ENCODE assay signal across 31 mouse cellular contexts in the genomic region with DNA sequence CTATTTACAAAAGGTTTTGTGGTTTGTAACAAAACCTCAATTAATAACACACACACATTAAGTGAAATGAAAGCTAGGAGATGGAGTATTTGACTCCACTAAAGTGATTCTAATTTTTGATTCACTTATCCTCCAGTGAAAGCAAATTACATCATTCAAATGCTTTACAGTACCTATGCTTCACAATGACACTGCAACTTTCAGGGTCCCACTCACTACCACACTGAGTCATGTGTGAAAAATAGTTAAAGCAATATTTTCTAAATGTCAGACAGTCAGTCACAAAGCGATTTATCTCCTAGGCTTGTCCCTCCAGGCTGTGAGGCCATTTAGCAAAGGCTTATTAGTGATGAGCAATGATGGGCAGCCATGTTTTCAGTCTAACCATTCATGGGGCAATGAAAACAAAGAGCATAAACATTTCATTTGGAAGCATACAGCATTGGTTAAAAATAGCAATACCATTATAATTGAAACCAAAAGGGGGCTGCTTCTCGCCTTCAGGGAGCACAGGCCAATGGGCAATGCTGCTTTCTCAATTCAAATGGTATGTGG. TPM values are rescaled to one million over a fixed set of nuclear protein-coding genes. Genes with fewer than 3 reads are reported as not detected.
DNase-seq lines count a peak whose midpoint lies in the region; ATAC-seq lines count a peak whose summit lies in the region.
"Had no signal": no experiment of that assay in that cellular context is flagged by ENCODE, and none has a peak within 500 bp of the region (broad histone marks: within the 10 kb centered on the region; RNA-seq: fewer than 3 reads in every experiment).

No protein-coding gene starts in this region.

- no peaks in the 10 kb centered on the region for H3K9me3 ChIP-seq in embryonic facial prominence, embryonic 14.5 days (ENCODE audit: control insufficient read depth, low read length)
- H3K9me3 ChIP-seq in embryonic facial prominence, embryonic 10.5 days = 0 out of 2 replicates have a peak, but pooled peaks cover 6% of the 10 kb centered on the region
- H3K9me3 ChIP-seq in liver, embryonic 15.5 days (replicated peaks) = no peaks in the 10 kb centered on the region
- no peaks in the 10 kb centered on the region for H3K9me3 ChIP-seq in liver, embryonic 12.5 days (replicated peaks)
- H3K9me3 ChIP-seq in liver, embryonic 16.5 days (replicated peaks; ENCODE audit: control insufficient read depth, low read length) = no peaks in the 10 kb centered on the region
- no peaks in the 10 kb centered on the region for H3K9me3 ChIP-seq in heart, embryonic 12.5 days (replicated peaks)
- H3K9me3 ChIP-seq: embryonic facial prominence, embryonic 13.5 days; hindbrain, embryonic 15.5 days; intestine, embryonic 15.5 days; limb, embryonic 10.5 days; limb, embryonic 15.5 days; lung, embryonic 15.5 days; midbrain, embryonic 15.5 days; neural tube, embryonic 13.5 days; stomach, embryonic 15.5 days had no signal

- 46% methylated on average over 2 of the region's 2 CpGs for WGBS in embryonic facial prominence, embryonic 14.5 days
- WGBS in embryonic facial prominence, embryonic 10.5 days = 72% methylated on average over 2 of the region's 2 CpGs
- 56% methylated on average over 2 of the region's 2 CpGs for WGBS in liver, embryonic 15.5 days (ENCODE audit: insufficient replicate concordance)
- WGBS in liver, embryonic 12.5 days (ENCODE audit: insufficient replicate concordance) = 69% methylated on average over 2 of the region's 2 CpGs
- WGBS in liver, embryonic 16.5 days (ENCODE audit: insufficient replicate concordance) = 70% methylated on average over 2 of the region's 2 CpGs
- 70% methylated on average over 2 of the region's 2 CpGs for WGBS in heart, embryonic 12.5 days

- H3K27me3 ChIP-seq in embryonic facial prominence, embryonic 14.5 days (replicated peaks; ENCODE audit: control insufficient read depth, insufficient read depth, low read length) = no peaks in the 10 kb centered on the region
- no peaks in the 10 kb centered on the region for H3K27me3 ChIP-seq in embryonic facial prominence, embryonic 10.5 days (replicated peaks; ENCODE audit: low read depth, poor library complexity, severe bottlenecking)
- H3K27me3 ChIP-seq in liver, embryonic 15.5 days = no peaks in the 10 kb centered on the region
- H3K27me3 ChIP-seq in liver, embryonic 12.5 days (replicated peaks) = no peaks in the 10 kb centered on the region
- H3K27me3 ChIP-seq in liver, embryonic 16.5 days (ENCODE audit: control insufficient read depth, insufficient read depth, low read depth, low read length) = no peaks in the 10 kb centered on the region
- no peaks in the 10 kb centered on the region for H3K27me3 ChIP-seq in heart, embryonic 12.5 days (replicated peaks)
- H3K27me3 ChIP-seq: embryonic facial prominence, embryonic 13.5 days; hindbrain, embryonic 15.5 days; intestine, embryonic 15.5 days; limb, embryonic 15.5 days; lung, embryonic 15.5 days; midbrain, embryonic 15.5 days; neural tube, embryonic 13.5 days; stomach, embryonic 15.5 days had no signal

- no peak overlapping the region for H3K9ac ChIP-seq in embryonic facial prominence, embryonic 14.5 days (ENCODE audit: low read depth, low read length)
- H3K9ac ChIP-seq in liver, embryonic 15.5 days = no peak overlapping the region
- H3K9ac ChIP-seq in liver, embryonic 12.5 days = no peak overlapping the region
- H3K9ac ChIP-seq in liver, embryonic 16.5 days (ENCODE audit: low read depth, low read length) = no peak overlapping the region
- no peak overlapping the region for H3K9ac ChIP-seq in heart, embryonic 12.5 days
- H3K9ac ChIP-seq: embryonic facial prominence, embryonic 13.5 days; hindbrain, embryonic 15.5 days; intestine, embryonic 15.5 days; limb, embryonic 15.5 days; lung, embryonic 15.5 days; midbrain, embryonic 15.5 days; neural tube, embryonic 13.5 days; stomach, embryonic 15.5 days had no signal

- H3K4me3 ChIP-seq in embryonic facial prominence, embryonic 14.5 days (ENCODE audit: low read depth, low read length) = no peak overlapping the region
- no peak overlapping the region for H3K4me3 ChIP-seq in embryonic facial prominence, embryonic 10.5 days
- H3K4me3 ChIP-seq in liver, embryonic 15.5 days (replicated peaks) = no peak overlapping the region
- no peak overlapping the region for H3K4me3 ChIP-seq in liver, embryonic 12.5 days
- no peak overlapping the region for H3K4me3 ChIP-seq in liver, embryonic 16.5 days (ENCODE audit: low read depth, low read length)
- no peak overlapping the region for H3K4me3 ChIP-seq in heart, embryonic 12.5 days
- H3K4me3 ChIP-seq: embryonic facial prominence, embryonic 13.5 days; hindbrain, embryonic 15.5 days; intestine, embryonic 15.5 days; limb, embryonic 10.5 days; limb, embryonic 15.5 days; lung, embryonic 15.5 days; midbrain, embryonic 10.5 days; midbrain, embryonic 15.5 days; neural tube, embryonic 13.5 days; stomach, embryonic 15.5 days had no signal

- no peak overlapping the region for H3K4me2 ChIP-seq in embryonic facial prominence, embryonic 14.5 days (ENCODE audit: low read depth, low read length)
- no peak overlapping the region for H3K4me2 ChIP-seq in liver, embryonic 15.5 days
- no peak overlapping the region for H3K4me2 ChIP-seq in liver, embryonic 12.5 days
- H3K4me2 ChIP-seq in liver, embryonic 16.5 days (ENCODE audit: low read depth, low read length) = no peak overlapping the region
- no peak overlapping the region for H3K4me2 ChIP-seq in heart, embryonic 12.5 days
- H3K4me2 ChIP-seq: embryonic facial prominence, embryonic 13.5 days; hindbrain, embryonic 15.5 days; intestine, embryonic 15.5 days; limb, embryonic 15.5 days; lung, embryonic 15.5 days; midbrain, embryonic 15.5 days; neural tube, embryonic 13.5 days; stomach, embryonic 15.5 days had no signal

- no peak overlapping the region for H3K27ac ChIP-seq in embryonic facial prominence, embryonic 14.5 days (replicated peaks; ENCODE audit: low read depth, low read length)
- no peak overlapping the region for H3K27ac ChIP-seq in embryonic facial prominence, embryonic 10.5 days (replicated peaks)
- H3K27ac ChIP-seq in liver, embryonic 15.5 days (replicated peaks) = 0 out of 2 replicates have a peak overlapping the region, but pooled peaks have one; percentile 9
- H3K27ac ChIP-seq in liver, embryonic 12.5 days = no peak overlapping the region; the same call in 1 of the 2 replicates
- H3K27ac ChIP-seq in liver, embryonic 16.5 days (ENCODE audit: low read length) = no peak overlapping the region
- H3K27ac ChIP-seq in heart, embryonic 12.5 days (ENCODE audit: poor library complexity, severe bottlenecking) = no peak overlapping the region
- H3K27ac ChIP-seq: embryonic facial prominence, embryonic 13.5 days; hindbrain, embryonic 15.5 days; intestine, embryonic 15.5 days; kidney, postnatal 0 days; limb, embryonic 10.5 days; limb, embryonic 15.5 days; lung, embryonic 15.5 days; midbrain, embryonic 10.5 days; midbrain, embryonic 15.5 days; neural tube, embryonic 13.5 days had no signal

- peaks cover 14% of the 10 kb centered on the region for H3K4me1 ChIP-seq in embryonic facial prominence, embryonic 14.5 days (ENCODE audit: control insufficient read depth, insufficient read depth, low read length)
- peaks cover 9% of the 10 kb centered on the region for H3K4me1 ChIP-seq in embryonic facial prominence, embryonic 10.5 days
- H3K4me1 ChIP-seq in liver, embryonic 15.5 days (replicated peaks) = peaks cover 48% of the 10 kb centered on the region
- peaks cover 50% of the 10 kb centered on the region for H3K4me1 ChIP-seq in liver, embryonic 12.5 days
- peaks cover 37% of the 10 kb centered on the region for H3K4me1 ChIP-seq in liver, embryonic 16.5 days (ENCODE audit: control insufficient read depth, low read depth, low read length)
- H3K4me1 ChIP-seq in heart, embryonic 12.5 days (replicated peaks) = peaks cover 44% of the 10 kb centered on the region

- H3K36me3 ChIP-seq in embryonic facial prominence, embryonic 14.5 days (ENCODE audit: control insufficient read depth, insufficient read depth, low read length) = no peaks in the 10 kb centered on the region
- H3K36me3 ChIP-seq in embryonic facial prominence, embryonic 10.5 days (replicated peaks) = peaks cover 46% of the 10 kb centered on the region
- H3K36me3 ChIP-seq in liver, embryonic 15.5 days (replicated peaks) = peaks cover 24% of the 10 kb centered on the region
- peaks cover 37% of the 10 kb centered on the region for H3K36me3 ChIP-seq in liver, embryonic 12.5 days
- H3K36me3 ChIP-seq in liver, embryonic 16.5 days (ENCODE audit: control insufficient read depth, insufficient read depth) = peaks cover 4% of the 10 kb centered on the region
- H3K36me3 ChIP-seq in heart, embryonic 12.5 days = peaks cover 8% of the 10 kb centered on the region
- H3K36me3 ChIP-seq: hindbrain, embryonic 15.5 days; intestine, embryonic 15.5 days; midbrain, embryonic 15.5 days; stomach, embryonic 15.5 days had no signal

- ATAC-seq in embryonic facial prominence, embryonic 14.5 days (ENCODE audit: low read depth) = no peak
- ATAC-seq in liver, embryonic 15.5 days (ENCODE audit: insufficient read depth) = no peak
- no peak for ATAC-seq in liver, embryonic 12.5 days
- peak; percentile 41; the same call in 1 of the 2 replicates for ATAC-seq in liver, embryonic 16.5 days (ENCODE audit: low read depth)
- no peak for ATAC-seq in heart, embryonic 12.5 days (ENCODE audit: insufficient number of reproducible peaks, low FRiP score)
- ATAC-seq in inflammation-experienced regulatory T-cells, adult 6 months = no peak
- ATAC-seq: CD4-positive, CD25-positive, alpha-beta regulatory T cell, adult 4 months; forebrain, embryonic 14.5 days; intestine, embryonic 15.5 days; midbrain, embryonic 15.5 days had no signal

- peak; percentile 8 for DNase-seq in embryonic facial prominence, embryonic 14.5 days (ENCODE audit: low spot score)
- DNase-seq in embryonic facial prominence, embryonic 10.5 days (ENCODE audit: low spot score) = no peak
- DNase-seq in NIH3T3 (ENCODE audit: low read depth) = peak; percentile 69
- DNase-seq: adrenal gland, postnatal 10 days; cerebellum, adult 11 months; cerebellum, adult 9-10 months; embryo, embryonic 11 days; gastrocnemius, postnatal 14 days; heart, postnatal 36 days; kidney, adult 8-10 months; kidney, postnatal 4 days; right cerebral cortex, postnatal 25 days; thymus, postnatal 14 days had no signal

RNA-seq across cellular contexts. Expression of gene Golim4, which starts 8.1 kb away (rescaled TPM):
- polyA plus RNA-seq in embryonic facial prominence, embryonic 14.5 days (2014; fragmentation: Nextera tagmentation; extraction: Ambion mirVana) = 57.4 and 58.0 TPM in 2 replicates
- polyA plus RNA-seq in embryonic facial prominence, embryonic 10.5 days (2016; fragmentation: Nextera tagmentation; extraction: Ambion mirVana) = 47.2 and 51.0 TPM in 2 replicates
- polyA plus RNA-seq in liver, embryonic 15.5 days (2015; fragmentation: Nextera tagmentation; extraction: Ambion mirVana) = 19.3 and 23.6 TPM in 2 replicates
- 26.0 and 31.3 TPM in 2 replicates for polyA plus RNA-seq in liver, embryonic 12.5 days (2016; fragmentation: Nextera tagmentation; extraction: Ambion mirVana)
- polyA plus RNA-seq in liver, embryonic 16.5 days (2015; fragmentation: Nextera tagmentation; extraction: Ambion mirVana) = 21.4 and 22.7 TPM in 2 replicates
- 62.9 and 69.1 TPM in 2 replicates for polyA plus RNA-seq in heart, embryonic 12.5 days (2016; fragmentation: Nextera tagmentation; extraction: Ambion mirVana)
- 10 to 100 TPM in 2 of 3 experiments, 1 to 10 TPM in 1; 5.2 to 11.0 (median 10.4) TPM for polyA plus RNA-seq in inflammation-experienced regulatory T-cells, adult 6 months (2017; shearing (Covaris generic))
